Mouse (Mus musculus): Measurements from ENCODE around the gene Fhl5. TPM values are rescaled to one million over a fixed set of nuclear protein-coding genes. Genes with fewer than 3 reads are reported as not detected.
"Not testable (repeated sequence)": the region's sequence is repeated elsewhere in the genome, so short reads cannot be mapped to it uniquely, and the experiment has no call there.

Gene Fhl5
- 0.38 TPM in 1 of 2 replicates, not detected in the other for total RNA-seq (2014; rRNA removed)
- 0.18 TPM in 1 of 2 replicates, not detected in the other for polyA plus RNA-seq (2015; fragmentation: Nextera tagmentation; extraction: Ambion mirVana)

- WGBS, result 94% methylated on average over 3 of the region's 3 CpGs
- TF ChIP-seq CTCF (IDR thresholded peaks at IDR 0.05; ENCODE audit: low read depth), result no peak
- Histone ChIP-seq H3K27ac (ENCODE audit: low read depth, low read length) (no peak within 1 kb of the TSS), H3K4me2 (ENCODE audit: low read depth) (no peak within 1 kb of the TSS), H3K4me1 (ENCODE audit: insufficient read depth) (no peaks in the 10 kb centered on the region), H3K4me3 (ENCODE audit: low read depth, low read length) (no peak within 1 kb of the TSS), H3K9me3 (ENCODE audit: low read length) (no peaks in the 10 kb centered on the region), H3K36me3 (ENCODE audit: insufficient read depth) (no peaks in the 10 kb centered on the region), H3K9ac (no peak within 1 kb of the TSS), H3K27me3 (ENCODE audit: insufficient read depth, low read length) (no peaks in the 10 kb centered on the region)
- DNase-seq (no peak), ATAC-seq (no peak)
These were observed at the start of gene Fhl5 for GRCm38 (mm10) chr4:25242776-25243175. Fhl5 (minus strand) TSS chr4:25242876.

- not testable (repeated sequence) for ATAC-seq
These were observed 42.3 kb upstream of the Fhl5 start for GRCm38 (mm10) chr4:25285002-25285401.

GRCm38 (mm10) chr4:25281671-25282038 is 39.0 kb upstream of the Fhl5 start, which contains the start of gene Ufl1:
Ufl1 (minus strand) TSS chr4:25281821.
- Histone ChIP-seq H3K9me3 (ENCODE audit: low read length) (no peaks in the 10 kb centered on the region), H3K27ac (ENCODE audit: low read depth, low read length) (peak within 1 kb of the TSS; percentile 99), H3K4me3 (ENCODE audit: low read depth, low read length) (peak within 1 kb of the TSS; percentile 98), H3K27me3 (ENCODE audit: insufficient read depth, low read length) (no peaks in the 10 kb centered on the region), H3K36me3 (ENCODE audit: insufficient read depth) (peaks cover 6% of the 10 kb centered on the region; the same call in 1 of the 2 replicates), H3K4me1 (ENCODE audit: insufficient read depth) (no peaks in the 10 kb centered on the region; the same call in 1 of the 2 replicates), H3K9ac (peak within 1 kb of the TSS; percentile 96), H3K4me2 (ENCODE audit: low read depth) (peak within 1 kb of the TSS; percentile 63)
- no peak for TF ChIP-seq CTCF (IDR thresholded peaks at IDR 0.05; ENCODE audit: low read depth)
- DNase-seq, result peak; percentile 97
- peak; percentile 99 for ATAC-seq
- under 1% methylated on average over 30 of the region's 30 CpGs for WGBS

More at GRCm38 (mm10) chr4:25285002-25285401, 42.3 kb upstream of the Fhl5 start:
- not testable (repeated sequence) for DNase-seq; H3K4me1 ChIP-seq (ENCODE audit: insufficient read depth); H3K4me2 ChIP-seq (ENCODE audit: low read depth); H3K27ac ChIP-seq (ENCODE audit: low read depth, low read length); H3K27me3 ChIP-seq (ENCODE audit: insufficient read depth, low read length); H3K9me3 ChIP-seq (ENCODE audit: low read length); H3K36me3 ChIP-seq (ENCODE audit: insufficient read depth); H3K4me3 ChIP-seq (ENCODE audit: low read depth, low read length); H3K9ac ChIP-seq
- WGBS, result 89% methylated on average over 1 of the region's 1 CpGs

- ATAC-seq (peak; percentile 94), DNase-seq (no peak)
- Histone ChIP-seq H3K4me3 (ENCODE audit: low read depth, low read length) (peak overlapping the region; percentile 98), H3K27me3 (ENCODE audit: insufficient read depth, low read length) (no peaks in the 10 kb centered on the region), H3K4me2 (ENCODE audit: low read depth) (peak overlapping the region; percentile 63), H3K9ac (peak overlapping the region; percentile 96), H3K9me3 (ENCODE audit: low read length) (no peaks in the 10 kb centered on the region), H3K36me3 (ENCODE audit: insufficient read depth) (peaks cover 6% of the 10 kb centered on the region; the same call in 1 of the 2 replicates), H3K4me1 (ENCODE audit: insufficient read depth) (no peaks in the 10 kb centered on the region; the same call in 1 of the 2 replicates), H3K27ac (ENCODE audit: low read depth, low read length) (peak overlapping the region; percentile 99)
- peak; percentile 66 for TF ChIP-seq CTCF (IDR thresholded peaks at IDR 0.05; ENCODE audit: low read depth)
- 3% methylated on average over 32 of the region's 32 CpGs for WGBS
These were observed 38.4 kb upstream of the Fhl5 start for GRCm38 (mm10) chr4:25280938-25281670.

- no peak for DNase-seq
- no peaks in the 10 kb centered on the region for H3K27me3 ChIP-seq (ENCODE audit: insufficient read depth, low read length)
- no peak overlapping the region for H3K27ac ChIP-seq (ENCODE audit: low read depth, low read length)
- no peak for ATAC-seq
- TF ChIP-seq CTCF (IDR thresholded peaks at IDR 0.05; ENCODE audit: low read depth), result no peak
- no peak overlapping the region for H3K4me3 ChIP-seq (ENCODE audit: low read depth, low read length)
- H3K9me3 ChIP-seq (ENCODE audit: low read length), result no peaks in the 10 kb centered on the region
- H3K36me3 ChIP-seq (ENCODE audit: insufficient read depth), result peaks cover 54% of the 10 kb centered on the region
- H3K4me1 ChIP-seq (ENCODE audit: insufficient read depth), result no peaks in the 10 kb centered on the region
- no peak overlapping the region for H3K9ac ChIP-seq
- 95% methylated on average over 7 of the region's 7 CpGs for WGBS
- no peak overlapping the region for H3K4me2 ChIP-seq (ENCODE audit: low read depth)
These were observed 30.4 kb upstream of the Fhl5 start for GRCm38 (mm10) chr4:25272861-25273627.

GRCm38 (mm10) chr4:25271926-25272325 is 29.2 kb upstream of the Fhl5 start:
- Histone ChIP-seq H3K9me3 (ENCODE audit: low read length) (no peaks in the 10 kb centered on the region), H3K4me3 (ENCODE audit: low read depth, low read length) (no peak overlapping the region), H3K9ac (no peak overlapping the region), H3K27ac (ENCODE audit: low read depth, low read length) (no peak overlapping the region), H3K27me3 (ENCODE audit: insufficient read depth, low read length) (no peaks in the 10 kb centered on the region), H3K36me3 (ENCODE audit: insufficient read depth) (peaks cover 57% of the 10 kb centered on the region), H3K4me2 (ENCODE audit: low read depth) (no peak overlapping the region), H3K4me1 (ENCODE audit: insufficient read depth) (no peaks in the 10 kb centered on the region)
- 90% methylated on average over 1 of the region's 1 CpGs for WGBS
- TF ChIP-seq CTCF (IDR thresholded peaks at IDR 0.05; ENCODE audit: low read depth), result no peak
- no peak for ATAC-seq
- DNase-seq, result no peak

GRCm38 (mm10) chr4:25267144-25267543 is 24.5 kb upstream of the Fhl5 start:
- peaks cover 48% of the 10 kb centered on the region for H3K36me3 ChIP-seq (ENCODE audit: insufficient read depth)
- 95% methylated on average over 3 of the region's 3 CpGs for WGBS
- H3K4me1 ChIP-seq (ENCODE audit: insufficient read depth), result no peaks in the 10 kb centered on the region
- no peak overlapping the region for H3K9ac ChIP-seq
- no peak for DNase-seq
- ATAC-seq, result no peak
- no peak overlapping the region for H3K4me2 ChIP-seq (ENCODE audit: low read depth)
- TF ChIP-seq CTCF (IDR thresholded peaks at IDR 0.05; ENCODE audit: low read depth), result no peak
- no peaks in the 10 kb centered on the region for H3K9me3 ChIP-seq (ENCODE audit: low read length)
- no peak overlapping the region for H3K4me3 ChIP-seq (ENCODE audit: low read depth, low read length)
- no peaks in the 10 kb centered on the region for H3K27me3 ChIP-seq (ENCODE audit: insufficient read depth, low read length)
- H3K27ac ChIP-seq (ENCODE audit: low read depth, low read length), result no peak overlapping the region

Measured in forebrain, postnatal 0 days (tissue).